Mouse (Mus musculus) cortical plate, adult 2 months (tissue): ENCODE measurements at regions not wholly inside any gene's neighbourhood (a gene's known extent, or its start where the extent isn't known, plus 50 kb on each side); places are given as distances from the start of the nearest gene placed in this dataset.

Source experiments
- H3K27ac ChIP-seq: fragments of 200-500 bp; 2 replicates; pipeline ENCODE4 v1.5.1; 2012; ENCODE audit warnings: low read length, control low read depth, inconsistent platforms; ENCODE audit not compliant: insufficient read depth
- H3K4me1 ChIP-seq: fragments of 200-500 bp; 2 replicates; pipeline ENCODE4 v1.6.1; 2011; ENCODE audit warnings: low read length; ENCODE audit not compliant: control insufficient read depth, insufficient read depth
- H3K4me3 ChIP-seq: fragments of 200-500 bp; 2 replicates; pipeline ENCODE4 v1.5.1; 2011; ENCODE audit warnings: mild to moderate bottlenecking, low read length, control low read depth; ENCODE audit not compliant: insufficient read depth
- CTCF ChIP-seq: fragments of 200-500 bp; IDR thresholded peaks from 2 replicates; pipeline ENCODE4 v1.5.1; 2011; ENCODE audit warnings: mild to moderate bottlenecking, control low read depth, low read length; ENCODE audit not compliant: insufficient read depth; ENCODE audit errors: extremely low read depth
- POLR2A ChIP-seq: fragments of 200-500 bp; IDR thresholded peaks from 2 replicates; pipeline ENCODE4 v1.6.1; 2011; ENCODE audit warnings: mild to moderate bottlenecking, low read length, control low read depth; ENCODE audit not compliant: insufficient read depth; ENCODE audit errors: extremely low read depth

DNA sequence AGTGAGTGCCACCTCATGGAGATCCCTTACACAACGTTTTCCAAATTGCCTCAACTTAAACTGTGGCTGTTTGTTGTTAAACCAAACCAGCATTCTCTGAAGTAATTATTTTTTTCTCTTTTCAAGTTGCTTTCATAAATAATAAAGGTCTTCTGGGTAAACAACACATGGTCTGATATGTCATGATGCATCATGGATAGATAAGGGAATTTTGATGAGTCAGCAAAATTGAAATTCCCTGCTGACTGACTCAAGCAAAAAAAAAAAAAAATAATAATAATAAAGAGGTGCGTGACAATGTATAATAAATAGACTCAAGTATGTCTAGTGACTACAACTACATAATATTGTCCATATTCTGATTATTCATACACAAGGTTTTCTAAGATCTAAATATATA, 201.8 kb downstream of the Adgb start:
- Histone ChIP-seq H3K4me1 (no peaks in the 10 kb centered on the region), H3K27ac (no peak overlapping the region), H3K4me3 (no peak overlapping the region)
- TF ChIP-seq POLR2A, result no peak
- no peak for TF ChIP-seq CTCF

DNA sequence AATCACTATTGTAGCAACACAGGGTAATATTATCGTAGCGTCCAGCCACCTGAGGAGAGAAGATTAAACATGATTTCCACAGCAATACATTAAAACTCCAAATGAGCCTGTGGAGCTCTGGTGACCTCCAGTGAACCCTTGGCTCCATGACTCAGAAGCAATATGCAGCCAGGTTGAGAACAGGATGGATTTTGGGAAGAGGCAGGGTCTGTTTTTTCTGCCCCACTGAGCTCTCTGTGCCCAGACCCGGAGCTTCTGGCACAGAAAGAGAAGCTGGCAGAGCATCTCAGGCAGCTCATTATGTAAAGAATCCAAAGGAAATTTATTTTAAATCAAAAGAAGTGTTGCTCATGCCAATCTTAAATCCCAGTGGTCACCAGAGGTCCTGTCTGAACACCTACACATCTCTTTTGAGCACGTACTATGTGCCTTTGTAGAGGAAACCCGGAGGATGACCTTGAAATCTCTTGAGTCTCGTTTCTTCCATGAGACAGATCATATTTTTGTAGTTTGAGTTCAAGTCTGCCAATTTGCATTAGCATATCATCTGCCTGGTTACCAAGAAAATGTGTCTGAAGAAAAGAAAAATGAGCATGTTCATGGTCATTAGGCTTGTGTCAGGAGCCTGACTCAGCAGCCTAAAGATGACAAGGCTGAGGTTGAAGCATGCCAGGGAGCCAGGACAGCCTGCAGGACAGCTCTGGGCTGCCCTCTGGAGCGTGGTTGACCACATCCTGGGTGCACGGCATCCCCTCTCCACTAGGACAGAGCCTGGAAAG, 219.4 kb downstream of the Adgb start:
- H3K27ac ChIP-seq, result peak overlapping the region; percentile 89
- TF ChIP-seq POLR2A (no peak), CTCF (no peak)
- H3K4me1 ChIP-seq, result peaks cover 7% of the 10 kb centered on the region; the same call in 1 of the 2 replicates
- no peak overlapping the region for H3K4me3 ChIP-seq

DNA sequence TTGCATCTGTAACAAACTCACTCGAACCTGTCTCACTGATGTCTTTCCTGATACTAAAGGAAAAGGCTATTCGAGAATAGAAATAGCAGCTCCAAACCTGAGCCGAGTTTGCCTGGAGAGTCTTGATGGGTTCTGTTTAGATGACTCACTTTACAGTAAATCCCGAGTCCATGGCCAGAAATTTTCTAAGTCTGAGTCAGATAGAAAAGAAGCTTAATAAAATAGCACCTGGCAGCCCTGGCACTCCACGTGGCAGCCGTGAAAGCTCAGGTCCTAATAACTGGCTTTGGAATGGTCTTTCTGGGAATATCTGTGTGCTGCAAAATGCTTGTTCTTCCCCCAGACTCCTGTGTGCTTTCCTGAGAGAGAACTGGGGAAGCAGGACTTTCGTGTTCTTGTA, 220.0 kb downstream of the Adgb start:
- Histone ChIP-seq H3K4me1 (peaks cover 8% of the 10 kb centered on the region; the same call in 1 of the 2 replicates), H3K27ac (peak overlapping the region; percentile 89), H3K4me3 (no peak overlapping the region)
- TF ChIP-seq CTCF, result no peak
- no peak for TF ChIP-seq POLR2A

DNA sequence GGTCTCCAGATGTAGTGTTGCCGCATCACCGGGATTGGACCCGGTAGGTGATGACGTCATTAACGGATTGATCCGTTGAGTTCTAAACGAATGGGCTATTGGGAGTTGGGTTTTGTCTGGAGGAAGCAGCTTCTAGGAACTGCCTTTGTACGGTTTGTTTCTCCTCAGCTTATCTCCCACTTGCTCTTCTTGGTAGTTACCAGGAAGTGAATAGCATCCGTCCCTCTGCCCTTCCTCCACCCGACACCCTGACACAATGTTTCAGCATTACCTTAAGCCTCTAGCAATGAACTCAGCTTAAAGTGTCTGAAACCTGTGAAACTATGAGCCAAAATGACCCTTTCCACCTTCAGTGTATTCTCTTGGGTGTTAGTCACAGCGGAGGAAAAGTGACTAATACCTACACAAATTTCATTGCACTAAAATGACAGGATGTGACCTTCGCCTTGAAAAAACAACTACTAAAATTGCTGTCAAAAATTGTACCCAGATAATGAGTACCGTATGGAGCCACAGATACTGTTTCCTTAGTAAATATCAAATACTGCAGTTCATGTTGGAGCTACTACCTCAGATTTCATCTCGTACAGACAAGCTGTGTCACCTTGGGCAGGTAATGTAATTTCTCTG, 237.1 kb downstream of the Adgb start:
- no peak overlapping the region for H3K27ac ChIP-seq
- H3K4me1 ChIP-seq, result no peaks in the 10 kb centered on the region
- TF ChIP-seq CTCF, result no peak
- TF ChIP-seq POLR2A, result no peak
- H3K4me3 ChIP-seq, result no peak overlapping the region

DNA sequence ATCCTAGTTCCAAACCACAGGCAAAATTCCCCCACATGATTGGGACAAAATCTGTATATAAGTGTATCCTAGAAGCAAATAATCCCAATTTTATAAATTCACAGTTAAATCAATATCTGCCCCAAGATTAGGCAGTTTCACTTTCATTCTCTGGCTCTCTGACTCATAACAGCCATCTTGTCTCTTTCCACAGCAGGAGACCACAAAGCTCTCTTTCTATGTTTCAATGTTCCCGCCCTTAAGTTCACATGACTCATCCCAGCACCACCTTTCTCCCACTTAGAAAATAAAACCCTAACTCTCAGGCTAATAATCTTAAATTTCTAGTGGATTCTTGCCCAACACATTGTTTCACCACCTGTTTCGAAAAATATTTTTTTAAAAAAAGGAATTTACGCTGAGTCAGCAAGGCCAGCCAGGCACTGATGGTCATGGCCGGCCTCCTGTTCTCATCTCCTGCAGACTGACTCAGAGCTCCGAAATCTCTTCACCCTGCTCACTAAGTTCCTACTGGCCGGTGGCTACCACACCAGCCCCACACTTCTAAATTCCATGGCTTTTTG, 247.5 kb downstream of the Adgb start:
- no peak for TF ChIP-seq POLR2A
- no peaks in the 10 kb centered on the region for H3K4me1 ChIP-seq
- H3K27ac ChIP-seq, result no peak overlapping the region
- H3K4me3 ChIP-seq, result no peak overlapping the region

DNA sequence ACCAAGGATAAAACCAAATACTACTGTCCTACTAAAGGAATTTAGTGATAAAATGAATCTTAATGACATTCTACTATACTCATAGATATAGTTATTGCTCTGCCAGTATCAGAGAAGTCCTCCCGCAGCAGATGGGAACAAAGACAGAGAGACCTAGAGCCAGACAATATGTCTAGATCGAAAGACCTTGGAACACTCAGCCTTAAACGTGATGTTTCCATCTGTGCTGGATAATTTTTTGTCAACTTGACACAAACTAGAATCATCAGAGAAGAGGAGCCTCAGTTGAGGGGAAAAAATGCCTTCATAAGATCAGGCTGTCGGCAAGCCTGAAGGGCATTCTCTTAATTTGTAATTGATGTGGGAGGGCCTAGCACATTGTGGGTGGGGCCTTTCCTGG, 252.4 kb downstream of the Adgb start:
- TF ChIP-seq CTCF (no peak), POLR2A (no peak)
- no peak overlapping the region for H3K4me3 ChIP-seq
- no peak overlapping the region for H3K27ac ChIP-seq
- no peaks in the 10 kb centered on the region for H3K4me1 ChIP-seq

DNA sequence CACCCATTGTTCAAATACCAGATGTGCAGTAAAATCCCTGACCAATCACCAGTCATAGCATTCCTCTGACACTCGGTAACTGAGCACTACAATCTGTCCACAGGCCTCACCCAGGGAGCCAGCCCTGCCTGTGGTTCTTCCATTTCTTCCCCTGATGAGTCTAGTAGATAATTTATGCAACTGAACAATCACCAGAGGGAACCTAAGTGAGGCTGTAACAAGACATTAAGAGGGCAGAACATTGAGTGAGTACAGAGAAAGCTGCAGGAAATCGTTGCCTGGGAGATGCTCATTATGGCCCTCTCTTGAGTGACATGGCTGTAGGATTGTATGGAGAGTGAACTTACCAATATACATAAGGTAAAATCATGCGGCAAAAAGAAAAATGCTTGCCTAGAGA, 255.2 kb downstream of the Adgb start:
- no peak for TF ChIP-seq CTCF
- no peak for TF ChIP-seq POLR2A
- Histone ChIP-seq H3K4me3 (no peak overlapping the region), H3K4me1 (no peaks in the 10 kb centered on the region), H3K27ac (no peak overlapping the region)

DNA sequence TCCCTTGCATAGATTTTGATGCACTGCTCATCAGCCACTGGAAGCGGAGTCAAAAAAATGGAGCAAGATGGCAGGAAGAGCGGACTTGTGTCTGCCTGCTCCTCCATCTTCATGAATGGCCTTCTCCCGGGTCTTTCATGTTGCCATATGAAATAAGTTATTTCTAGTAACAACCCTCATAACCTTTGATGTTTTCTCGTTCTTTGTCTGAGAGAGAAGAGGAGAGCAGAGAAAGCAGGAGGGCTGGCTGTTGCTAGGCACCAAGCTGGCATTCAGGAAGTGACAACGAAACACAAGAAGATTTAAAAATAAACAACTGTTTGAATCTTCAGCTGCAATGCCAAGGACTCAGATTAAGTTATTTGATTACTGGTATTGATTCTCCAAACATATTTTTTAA, 256.8 kb downstream of the Adgb start:
- TF ChIP-seq CTCF, result no peak
- no peak for TF ChIP-seq POLR2A
- Histone ChIP-seq H3K27ac (no peak overlapping the region), H3K4me1 (no peaks in the 10 kb centered on the region)

DNA sequence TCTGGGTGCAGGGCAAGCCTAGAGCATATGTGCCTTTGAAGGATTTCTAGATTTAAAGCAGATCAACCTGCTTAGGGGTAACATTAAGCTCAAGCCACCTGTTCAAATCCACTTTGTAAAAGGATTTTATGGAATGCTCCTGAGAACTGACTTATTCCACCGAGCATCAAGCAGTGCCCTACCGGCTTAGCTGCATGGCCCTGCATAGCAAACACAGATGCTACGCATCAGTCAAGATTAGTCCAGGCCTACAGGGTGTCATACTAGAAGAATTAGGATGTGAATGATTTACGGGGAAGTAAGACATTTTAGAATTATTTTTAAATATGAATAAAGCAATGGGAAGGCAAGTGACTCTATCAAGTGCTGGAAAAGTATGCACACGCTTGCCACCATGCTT, 263.8 kb downstream of the Adgb start:
- H3K27ac ChIP-seq, result no peak overlapping the region
- H3K4me3 ChIP-seq, result no peak overlapping the region
- TF ChIP-seq CTCF (no peak), POLR2A (no peak)
- H3K4me1 ChIP-seq, result no peaks in the 10 kb centered on the region

More for the DNA sequence above, 256.8 kb downstream of the Adgb start:
- no peak overlapping the region for H3K4me3 ChIP-seq
